Mouse (Mus musculus) pancreas, adult 10 weeks (tissue): Measurements from ENCODE around the gene Vmn1r125. TPM values are rescaled to one million over a fixed set of nuclear protein-coding genes. Genes with fewer than 3 reads are reported as not detected.

Experiments
- polyA plus RNA-seq: library from polyadenylated mRNA; stranded (reverse); fragments of 350-450 nt; fragmentation: Illumina TruSeq; extraction: RNeasy Lipid Tissue Mini Kit (QIAGEN cat#74804); gene quantifications from one replicate; pipeline ENCODE4 v1.2.3, GENCODE M21; 2015; ENCODE audit warnings: low read depth, low replicate concordance; ENCODE audit not compliant: insufficient read depth

The Vmn1r125 gene
- not detected for polyA plus RNA-seq

DNA sequence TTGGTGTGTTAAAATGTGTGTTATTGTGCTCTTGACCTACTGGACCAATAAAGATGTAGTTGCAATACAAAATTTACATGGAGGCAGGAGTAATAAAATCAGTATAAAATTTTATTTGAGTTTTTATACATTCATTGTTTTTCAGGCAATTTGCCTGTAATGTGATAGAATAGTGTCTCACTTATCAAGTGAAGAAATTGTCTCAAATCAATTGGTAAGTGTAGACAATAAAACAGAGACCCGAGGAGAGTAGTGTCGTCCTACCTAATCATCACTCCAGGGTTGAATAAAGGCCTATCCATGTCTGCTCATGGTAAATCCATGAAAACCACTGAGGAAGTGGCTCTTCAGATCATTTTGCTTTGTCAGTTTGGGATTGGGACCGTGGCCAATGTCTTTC is at the start of gene Vmn1r125:
Gene Vmn1r125, plus strand, starts transcription at position 301 of the 400 bp plus-strand sequence.

DNA sequence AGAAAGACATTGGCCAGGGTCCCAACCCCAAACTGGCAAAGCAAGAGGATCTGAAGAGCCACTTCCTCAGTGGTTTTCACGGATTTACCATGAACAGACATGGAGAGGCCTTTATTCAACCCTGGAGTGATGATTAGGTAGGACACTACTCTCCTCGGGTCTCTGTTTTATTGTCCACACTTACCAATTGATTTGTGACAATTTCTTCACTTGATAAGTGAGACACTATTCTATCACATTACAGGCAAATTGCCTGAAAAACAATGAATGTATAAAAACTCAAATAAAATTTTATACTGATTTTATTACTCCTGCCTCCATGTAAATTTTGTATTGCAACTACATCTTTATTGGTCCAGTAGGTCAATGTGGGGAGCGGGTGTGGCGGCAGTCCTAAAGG is 11.5 kb upstream of the Vmn1r125 start, which contains the start of gene Vmn1r124:
Gene Vmn1r124, minus strand, starts transcription at position 101 of the 400 bp plus-strand sequence.

DNA sequence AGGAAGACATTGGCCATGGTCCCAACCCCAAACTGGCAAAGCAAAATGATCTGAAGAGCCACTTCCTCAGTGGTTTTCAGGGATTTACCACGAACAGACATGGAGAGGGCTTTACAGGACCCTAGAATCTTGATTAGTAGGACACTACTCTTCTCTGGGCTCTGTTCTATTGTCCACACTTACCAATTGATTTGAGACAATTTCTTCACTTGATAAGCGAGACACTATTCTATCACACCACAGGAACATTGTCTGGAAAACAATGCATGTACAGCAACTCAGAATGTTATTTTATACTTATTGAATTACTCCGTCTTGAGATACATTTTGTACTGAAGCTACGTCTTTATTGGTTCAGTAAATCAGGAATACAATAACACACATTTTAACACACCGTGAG is 29.4 kb downstream of the Vmn1r125 start, which contains the start of gene Vmn1r126:
Gene Vmn1r126, minus strand, starts transcription at position 101 of the 400 bp plus-strand sequence.

DNA sequence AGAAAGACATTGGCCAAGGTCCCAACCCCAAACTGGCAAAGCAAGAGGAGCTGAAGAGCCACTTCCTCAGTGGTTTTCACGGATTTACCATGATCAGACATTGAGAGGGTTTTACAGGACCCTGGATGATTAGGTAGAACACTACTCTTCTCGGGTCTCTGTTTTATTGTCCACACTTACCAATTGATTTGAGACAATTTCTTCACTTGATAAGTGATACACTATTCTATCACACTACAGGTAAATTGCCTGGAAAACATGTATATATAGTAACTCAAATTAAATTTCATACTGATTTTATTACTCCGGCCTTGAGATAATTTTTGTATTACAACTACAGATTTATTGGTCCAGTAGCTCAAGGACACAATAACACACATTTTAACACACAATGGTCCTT is 47.8 kb downstream of the Vmn1r125 start, which contains the start of gene Vmn1r127:
Gene Vmn1r127, minus strand, starts transcription at position 101 of the 400 bp plus-strand sequence.

Other genes starting within 250 kb of the Vmn1r125 start
- not detected for gene Vmn1r120, start 218.4 kb upstream of the Vmn1r125 start, polyA plus RNA-seq
- not detected for gene Vmn1r121, start 173.7 kb upstream of the Vmn1r125 start, polyA plus RNA-seq
- gene Vmn1r122, start 138.1 kb upstream of the Vmn1r125 start, polyA plus RNA-seq: not detected
- not detected for gene Vmn1r123, start 110.0 kb upstream of the Vmn1r125 start, polyA plus RNA-seq
- gene Gm5157, start 81.8 kb upstream of the Vmn1r125 start, polyA plus RNA-seq: not detected
- gene Vmn1r124, start 11.6 kb upstream of the Vmn1r125 start, polyA plus RNA-seq: not detected
- gene Vmn1r126, start 29.3 kb downstream of the Vmn1r125 start, polyA plus RNA-seq: not detected
- gene Vmn1r127, start 47.7 kb downstream of the Vmn1r125 start, polyA plus RNA-seq: not detected
- gene Vmn1r128, start 77.2 kb downstream of the Vmn1r125 start, polyA plus RNA-seq: not detected
- gene Vmn1r129, start 89.1 kb downstream of the Vmn1r125 start, polyA plus RNA-seq: not detected
- not detected for gene Gm6882, start 160.6 kb downstream of the Vmn1r125 start, polyA plus RNA-seq
- gene Vmn1r130, start 239.6 kb downstream of the Vmn1r125 start, polyA plus RNA-seq: not detected